Mouse (Mus musculus): ENCODE results near the gene Erc1. TPM values are rescaled to one million over a fixed set of nuclear protein-coding genes. Genes with fewer than 3 reads are reported as not detected.

Gene Erc1
- polyA plus RNA-seq, 1 experiment from 2014 or later, result 4.0 TPM

DNA sequence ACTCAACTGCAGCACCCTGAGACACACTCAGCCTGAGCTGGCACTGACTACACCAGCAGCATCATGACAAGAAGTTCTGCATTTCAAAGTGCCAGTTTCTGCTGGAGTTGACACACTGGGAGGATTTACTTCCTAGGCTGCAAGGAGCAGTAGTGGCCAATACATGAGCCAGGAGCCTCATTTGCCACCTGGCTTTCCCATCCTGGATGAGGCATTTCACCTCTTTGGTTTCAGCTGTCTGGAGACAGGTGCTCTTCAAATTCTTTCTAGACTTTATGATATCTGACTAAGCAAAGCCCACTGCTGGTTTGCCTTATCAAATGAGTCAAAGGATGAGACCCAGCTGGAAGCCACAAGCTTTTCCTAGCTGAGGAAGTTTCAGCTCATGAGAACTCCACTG lies 260.5 kb downstream of the Erc1 start:
- Histone ChIP-seq H3K27ac (ENCODE audit: low read depth) (no peak overlapping the region), H3K9me3 (ENCODE audit: low read length) (no peaks in the 10 kb centered on the region), H3K36me3 (replicated peaks; ENCODE audit: insufficient read depth, low read length) (no peaks in the 10 kb centered on the region), H3K4me1 (ENCODE audit: insufficient read depth) (peaks cover 6% of the 10 kb centered on the region), H3K9ac (replicated peaks) (no peak overlapping the region), H3K4me2 (ENCODE audit: low read depth, low read length) (no peak overlapping the region), H3K4me3 (ENCODE audit: low read depth, low read length) (no peak overlapping the region), H3K27me3 (ENCODE audit: insufficient read depth, low read length) (no peaks in the 10 kb centered on the region)
- ATAC-seq (no peak), DNase-seq (no peak)
- TF ChIP-seq EP300 (IDR thresholded peaks at IDR 0.05; ENCODE audit: low read depth), result no peak
- no peak for TF ChIP-seq CTCF (IDR thresholded peaks at IDR 0.05; ENCODE audit: low read depth)

DNA sequence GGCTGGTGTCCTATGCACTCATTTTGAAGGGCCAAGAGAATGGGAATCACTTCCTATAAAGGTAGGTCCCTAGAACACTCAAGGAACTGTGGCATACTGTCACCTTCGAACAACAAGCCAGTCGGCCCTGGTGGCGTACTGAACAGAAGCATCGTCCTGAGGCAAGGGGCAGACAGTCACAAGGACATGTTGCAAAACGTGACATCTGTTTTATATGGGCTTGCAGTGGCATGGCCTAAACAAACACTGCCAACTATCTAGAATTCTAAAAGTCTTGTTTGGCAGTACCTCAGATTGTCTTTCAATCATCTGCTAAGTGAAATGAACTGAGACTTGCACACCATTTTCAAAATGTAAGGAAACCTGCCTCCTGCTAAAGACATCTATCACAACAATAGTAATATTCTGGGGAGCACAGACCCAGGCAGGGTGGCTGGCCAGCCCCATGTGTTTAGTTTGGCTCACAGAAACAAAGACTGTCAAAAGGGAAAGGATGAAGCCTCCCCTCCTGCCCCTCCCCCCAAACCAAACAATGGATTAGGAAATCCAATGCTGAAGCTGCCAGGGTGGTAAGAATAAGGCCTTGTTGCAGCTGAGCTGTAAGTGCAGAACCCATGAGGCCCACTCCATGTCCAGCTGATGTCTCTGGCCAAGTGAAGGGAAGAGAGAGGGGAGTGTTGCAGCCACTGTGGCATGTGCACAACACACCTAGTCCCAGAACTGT lies 262.2 kb downstream of the Erc1 start:
- DNase-seq (peak; percentile 50), ATAC-seq (peak; percentile 68)
- Histone ChIP-seq H3K36me3 (replicated peaks; ENCODE audit: insufficient read depth, low read length) (no peaks in the 10 kb centered on the region), H3K4me1 (ENCODE audit: insufficient read depth) (peaks cover 6% of the 10 kb centered on the region), H3K9ac (replicated peaks) (no peak overlapping the region), H3K27ac (ENCODE audit: low read depth) (no peak overlapping the region), H3K27me3 (ENCODE audit: insufficient read depth, low read length) (no peaks in the 10 kb centered on the region), H3K4me3 (ENCODE audit: low read depth, low read length) (no peak overlapping the region), H3K9me3 (ENCODE audit: low read length) (no peaks in the 10 kb centered on the region), H3K4me2 (ENCODE audit: low read depth, low read length) (no peak overlapping the region)
- 69% methylated on average over 5 of the region's 5 CpGs for WGBS (ENCODE audit: insufficient replicate concordance)
- no peak for TF ChIP-seq EP300 (IDR thresholded peaks at IDR 0.05; ENCODE audit: low read depth)

DNA sequence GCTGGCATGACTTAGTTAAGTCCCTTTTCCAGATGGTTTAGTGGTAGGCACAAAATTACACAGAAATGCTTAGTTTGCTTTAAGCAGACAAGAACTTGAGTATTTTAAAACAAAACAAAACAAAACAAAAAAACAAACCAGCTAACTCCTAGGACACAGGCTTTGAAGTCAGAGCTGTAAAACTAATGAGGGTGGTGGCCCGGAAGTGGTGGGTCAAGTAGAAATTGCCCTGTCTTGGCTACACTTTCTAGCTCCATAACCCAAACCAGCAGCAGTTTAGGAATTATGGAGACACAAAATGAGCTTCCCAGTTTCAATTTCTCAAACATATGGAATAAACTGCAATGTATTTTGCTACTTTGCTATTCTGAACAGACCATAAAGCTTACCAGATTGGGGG lies 263.9 kb downstream of the Erc1 start:
- ATAC-seq (no peak), DNase-seq (no peak)
- no peaks in the 10 kb centered on the region for H3K9me3 ChIP-seq (ENCODE audit: low read length)
- H3K36me3 ChIP-seq (replicated peaks; ENCODE audit: insufficient read depth, low read length), result no peaks in the 10 kb centered on the region
- peaks cover 6% of the 10 kb centered on the region for H3K4me1 ChIP-seq (ENCODE audit: insufficient read depth)
- TF ChIP-seq EP300 (IDR thresholded peaks at IDR 0.05; ENCODE audit: low read depth) (no peak), CTCF (IDR thresholded peaks at IDR 0.05; ENCODE audit: low read depth) (no peak)
- WGBS (ENCODE audit: insufficient replicate concordance), result 73% methylated on average over 1 of the region's 1 CpGs
- no peak overlapping the region for H3K4me2 ChIP-seq (ENCODE audit: low read depth, low read length)
- no peak overlapping the region for H3K4me3 ChIP-seq (ENCODE audit: low read depth, low read length)
- H3K27ac ChIP-seq (ENCODE audit: low read depth), result no peak overlapping the region
- no peaks in the 10 kb centered on the region for H3K27me3 ChIP-seq (ENCODE audit: insufficient read depth, low read length)
- H3K9ac ChIP-seq (replicated peaks), result no peak overlapping the region

DNA sequence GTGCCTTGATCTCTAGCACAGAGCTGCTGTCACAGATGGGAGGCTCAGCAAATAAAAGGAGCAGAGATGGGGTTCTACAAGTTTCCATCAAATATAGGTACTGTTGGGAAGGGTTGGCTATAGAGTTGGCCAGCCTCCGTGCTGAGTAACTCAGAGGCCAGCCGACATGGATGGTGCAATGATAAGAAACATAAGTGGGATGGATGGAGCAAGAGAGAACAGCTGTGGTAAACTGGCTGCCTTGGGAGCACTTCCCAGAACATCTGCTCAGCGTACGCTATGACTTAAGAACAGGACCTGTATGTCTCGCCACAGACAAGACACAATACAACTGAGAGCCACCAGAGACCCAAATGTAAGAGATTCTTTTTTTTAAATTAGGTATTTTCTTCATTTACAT lies 264.8 kb downstream of the Erc1 start:
- ATAC-seq, result no peak
- H3K4me1 ChIP-seq (ENCODE audit: insufficient read depth), result peaks cover 6% of the 10 kb centered on the region
- WGBS (ENCODE audit: insufficient replicate concordance), result 87% methylated on average over 5 of the region's 5 CpGs

DNA sequence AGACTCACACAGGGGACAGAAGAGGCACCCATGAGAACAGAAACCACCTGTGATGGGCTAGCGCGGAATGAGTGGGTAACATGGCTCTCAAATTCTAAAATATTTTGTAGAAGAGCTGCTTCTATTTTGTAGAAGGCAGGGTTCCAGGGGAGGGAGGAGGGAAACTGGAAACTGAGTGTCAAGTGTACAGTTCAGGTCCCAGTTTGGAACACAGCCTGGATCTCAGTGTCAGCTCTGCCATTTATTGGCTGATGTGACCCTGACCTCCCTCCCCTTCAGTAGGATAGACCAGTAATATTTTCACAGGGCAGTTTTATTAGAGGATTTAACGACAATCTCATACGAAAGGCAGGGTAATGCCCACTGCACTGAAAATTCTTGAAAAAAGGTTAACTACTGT lies 271.3 kb downstream of the Erc1 start:
- Histone ChIP-seq H3K27me3 (ENCODE audit: insufficient read depth, low read length) (no peaks in the 10 kb centered on the region), H3K27ac (ENCODE audit: low read depth) (no peak overlapping the region), H3K9me3 (ENCODE audit: low read length) (no peaks in the 10 kb centered on the region), H3K36me3 (replicated peaks; ENCODE audit: insufficient read depth, low read length) (no peaks in the 10 kb centered on the region; the same call in 1 of the 2 replicates), H3K4me3 (ENCODE audit: low read depth, low read length) (no peak overlapping the region), H3K9ac (replicated peaks) (no peak overlapping the region), H3K4me2 (ENCODE audit: low read depth, low read length) (no peak overlapping the region), H3K4me1 (ENCODE audit: insufficient read depth) (no peaks in the 10 kb centered on the region)
- no peak for ATAC-seq
- no peak for DNase-seq
- TF ChIP-seq EP300 (IDR thresholded peaks at IDR 0.05; ENCODE audit: low read depth) (no peak), CTCF (IDR thresholded peaks at IDR 0.05; ENCODE audit: low read depth) (no peak)
- 76% methylated on average over 4 of the region's 4 CpGs for WGBS (ENCODE audit: insufficient replicate concordance)

More for the DNA sequence above, 264.8 kb downstream of the Erc1 start:
- Histone ChIP-seq H3K4me2 (ENCODE audit: low read depth, low read length) (no peak overlapping the region), H3K9ac (replicated peaks) (no peak overlapping the region), H3K27me3 (ENCODE audit: insufficient read depth, low read length) (no peaks in the 10 kb centered on the region), H3K9me3 (ENCODE audit: low read length) (no peaks in the 10 kb centered on the region), H3K27ac (ENCODE audit: low read depth) (no peak overlapping the region), H3K36me3 (replicated peaks; ENCODE audit: insufficient read depth, low read length) (no peaks in the 10 kb centered on the region), H3K4me3 (ENCODE audit: low read depth, low read length) (no peak overlapping the region)
- no peak for DNase-seq
- TF ChIP-seq EP300 (IDR thresholded peaks at IDR 0.05; ENCODE audit: low read depth), result no peak
- no peak for TF ChIP-seq CTCF (IDR thresholded peaks at IDR 0.05; ENCODE audit: low read depth)

DNA sequence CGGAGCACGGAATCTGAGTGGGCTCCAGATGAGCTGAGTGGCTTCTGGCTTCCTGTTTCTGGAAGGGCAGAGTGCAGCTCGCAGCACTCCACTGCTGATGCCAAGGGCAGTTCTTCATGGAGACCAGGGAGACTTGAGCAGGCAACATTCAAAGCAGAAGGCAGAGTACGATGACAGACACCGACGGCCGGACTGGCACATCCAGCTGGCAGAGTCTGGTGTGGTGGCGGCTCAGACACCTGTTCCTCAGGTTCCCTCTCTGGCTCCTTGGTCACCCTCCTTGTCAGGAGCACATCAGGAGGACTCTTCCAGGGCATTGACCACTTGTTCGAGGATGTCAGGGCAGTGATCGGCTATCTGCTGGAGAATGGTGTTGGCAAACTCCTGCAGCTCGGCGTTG lies 272.6 kb downstream of the Erc1 start:
- Histone ChIP-seq H3K4me2 (ENCODE audit: low read depth, low read length) (no peak overlapping the region), H3K36me3 (replicated peaks; ENCODE audit: insufficient read depth, low read length) (no peaks in the 10 kb centered on the region; the same call in 1 of the 2 replicates), H3K4me3 (ENCODE audit: low read depth, low read length) (no peak overlapping the region), H3K4me1 (ENCODE audit: insufficient read depth) (no peaks in the 10 kb centered on the region), H3K9ac (replicated peaks) (no peak overlapping the region), H3K27ac (ENCODE audit: low read depth) (no peak overlapping the region), H3K9me3 (ENCODE audit: low read length) (no peaks in the 10 kb centered on the region), H3K27me3 (ENCODE audit: insufficient read depth, low read length) (no peaks in the 10 kb centered on the region)
- no peak for DNase-seq
- 88% methylated on average over 12 of the region's 12 CpGs for WGBS (ENCODE audit: insufficient replicate concordance)
- TF ChIP-seq EP300 (IDR thresholded peaks at IDR 0.05; ENCODE audit: low read depth) (no peak), CTCF (IDR thresholded peaks at IDR 0.05; ENCODE audit: low read depth) (no peak)
- ATAC-seq, result no peak

All from liver, postnatal 0 days (tissue).